Mouse (Mus musculus): ENCODE data around the gene Nsg2.

Gene Nsg2

GRCm38 (mm10) chr11:32087779-32088442, 87.6 kb downstream of the Nsg2 start:
- peak; percentile 6 for DNase-seq

- DNase-seq: no peak
Observed at GRCm38 (mm10) chr11:32095793-32096192, 95.5 kb downstream of the Nsg2 start.

GRCm38 (mm10) chr11:32096346-32096745, 96.1 kb downstream of the Nsg2 start:
- DNase-seq: no peak

GRCm38 (mm10) chr11:32101059-32101632, 100.9 kb downstream of the Nsg2 start:
- no peak for DNase-seq

GRCm38 (mm10) chr11:32102976-32103375, 102.7 kb downstream of the Nsg2 start:
- peak; percentile 51 for DNase-seq

GRCm38 (mm10) chr11:32104406-32105116, 104.3 kb downstream of the Nsg2 start:
- peak; percentile 64 for DNase-seq

GRCm38 (mm10) chr11:32105750-32106646, 105.7 kb downstream of the Nsg2 start:
- peak; percentile 76 for DNase-seq

- DNase-seq: peak; percentile 39
Observed at GRCm38 (mm10) chr11:32106647-32106985, 106.4 kb downstream of the Nsg2 start.

- DNase-seq: no peak
Observed at GRCm38 (mm10) chr11:32108441-32108840, 108.2 kb downstream of the Nsg2 start.
